Mouse (Mus musculus) brain, embryonic 14.5 days (tissue): ENCODE data around the gene Rnf24.

ENCODE experiments used
- CTCF ChIP-seq: fragments of 200-500 bp; IDR thresholded peaks from 2 replicates; pipeline ENCODE4 v1.5.1; 2012; ENCODE audit warnings: inconsistent platforms, mild to moderate bottlenecking, moderate library complexity, borderline replicate concordance; ENCODE audit not compliant: insufficient read depth, insufficient read length; ENCODE audit errors: extremely low read depth
- POLR2A ChIP-seq: fragments of 200-500 bp; IDR thresholded peaks from 2 replicates; pipeline ENCODE4 v1.6.1; 2012; ENCODE audit warnings: mild to moderate bottlenecking, inconsistent platforms, borderline replicate concordance; ENCODE audit not compliant: poor library complexity, insufficient read depth, insufficient read length, severe bottlenecking; ENCODE audit errors: extremely low read depth

- TF ChIP-seq CTCF = no peak
- peak; percentile 97 for TF ChIP-seq POLR2A
Measured at GRCm38 (mm10) chr2:131352747-131353563, at the start of gene Rnf24.
